Mouse (Mus musculus) mouse trophoblast stem cell (cell line): Measurements from ENCODE around the gene Acaca.
"Not testable (repeated sequence)": the region's sequence is repeated elsewhere in the genome, so short reads cannot be mapped to it uniquely, and the experiment has no call there.

ENCODE experiments used
- in situ Hi-C, 2 experiments: fragments of 300-500 bp; cut with MseI, MboI; formaldehyde crosslinking; loops; 2 replicates in 1 of 2; 3 replicates in 1 of 2; pipeline ENCODE4 v1.15.1; 2025

Acaca gene

DNA sequence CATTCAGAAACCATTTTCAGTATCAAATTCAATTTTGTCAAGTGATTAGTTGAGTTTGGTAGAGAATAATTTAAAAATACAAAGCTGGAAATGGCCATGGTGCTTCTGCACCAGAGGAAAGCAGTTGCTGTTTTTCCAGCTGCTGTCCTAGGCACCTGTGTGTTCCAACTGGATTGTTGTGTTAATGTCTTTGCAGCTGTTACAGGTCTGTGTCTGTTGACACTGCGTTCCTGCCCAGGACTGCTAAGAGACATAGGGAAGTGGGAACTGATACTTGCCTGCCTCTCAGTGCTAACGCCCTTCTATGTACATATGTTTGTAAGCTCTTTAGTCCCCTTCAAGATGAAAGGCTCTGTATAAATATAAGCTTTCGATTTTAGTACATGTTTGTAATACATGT is 203.4 kb downstream of the Acaca start:
- in situ Hi-C loops, result no loop called here

DNA sequence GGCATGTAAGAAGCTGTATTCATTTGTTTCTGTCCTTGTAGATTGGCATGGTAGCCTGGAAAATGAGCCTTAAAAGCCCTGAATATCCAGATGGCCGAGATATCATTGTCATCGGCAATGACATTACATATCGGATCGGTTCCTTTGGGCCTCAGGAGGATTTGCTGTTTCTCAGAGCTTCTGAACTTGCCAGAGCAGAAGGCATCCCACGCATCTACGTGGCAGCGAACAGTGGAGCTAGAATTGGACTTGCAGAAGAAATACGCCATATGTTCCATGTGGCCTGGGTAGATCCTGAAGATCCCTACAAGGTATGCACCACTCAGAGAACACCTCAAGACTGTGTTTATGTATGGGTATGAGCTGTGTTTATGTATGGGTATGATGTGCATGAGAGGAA is 208.8 kb downstream of the Acaca start:
- in situ Hi-C loops, result not testable (repeated sequence)

DNA sequence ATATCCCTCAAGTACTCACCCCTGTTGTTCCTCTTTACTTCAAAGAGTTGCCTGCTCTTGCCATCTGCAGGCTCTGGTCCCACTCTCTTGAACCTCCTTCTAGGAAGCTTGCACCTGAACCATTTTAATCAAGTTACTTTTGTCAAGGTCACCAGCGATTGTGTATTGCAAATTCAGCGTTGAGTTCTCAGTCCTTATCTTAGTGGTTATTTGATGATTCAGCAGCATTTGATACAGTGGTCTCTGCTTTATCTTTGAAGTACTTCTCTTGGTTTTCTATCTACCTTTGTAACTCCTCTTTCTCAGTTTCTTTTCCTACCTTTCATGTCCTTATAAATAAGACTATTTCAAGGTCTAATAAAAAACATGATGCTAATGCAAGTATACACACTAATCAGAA is 211.2 kb downstream of the Acaca start:
- in situ Hi-C loops, result no loop called here

DNA sequence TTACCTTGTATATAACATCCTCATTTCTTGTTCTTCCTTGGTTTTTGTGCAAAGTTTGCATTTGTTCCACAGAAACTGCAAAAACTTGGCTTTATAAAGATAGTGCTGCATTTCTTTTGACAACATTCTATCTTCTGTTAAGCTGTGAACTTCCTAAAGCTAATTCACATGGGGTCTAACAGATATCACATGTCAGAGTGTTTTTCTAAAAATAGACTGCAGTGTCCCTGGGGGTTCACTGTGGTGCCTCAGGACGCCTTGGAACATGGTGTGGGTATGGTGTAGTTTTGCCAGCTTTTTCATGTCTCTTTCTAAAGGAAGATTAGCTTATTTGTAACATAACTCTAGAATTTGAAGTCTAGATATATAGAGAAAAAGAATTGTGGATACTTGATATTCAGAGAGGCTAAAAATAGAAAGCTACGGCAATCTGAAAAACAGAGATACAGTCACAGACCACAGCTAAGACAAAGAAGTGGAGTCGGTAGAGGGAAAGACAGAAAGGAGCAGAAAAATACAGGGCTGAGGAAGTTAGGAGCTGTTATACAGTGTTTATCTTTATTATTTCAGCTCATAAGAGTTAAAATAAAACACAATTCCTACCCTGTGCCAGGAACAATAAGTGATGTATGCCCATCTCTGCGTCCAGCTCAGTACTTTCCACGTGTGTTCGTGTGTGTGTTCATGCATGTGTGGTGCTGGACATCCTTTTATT is 215.2 kb downstream of the Acaca start:
- in situ Hi-C loops, result no loop called here

DNA sequence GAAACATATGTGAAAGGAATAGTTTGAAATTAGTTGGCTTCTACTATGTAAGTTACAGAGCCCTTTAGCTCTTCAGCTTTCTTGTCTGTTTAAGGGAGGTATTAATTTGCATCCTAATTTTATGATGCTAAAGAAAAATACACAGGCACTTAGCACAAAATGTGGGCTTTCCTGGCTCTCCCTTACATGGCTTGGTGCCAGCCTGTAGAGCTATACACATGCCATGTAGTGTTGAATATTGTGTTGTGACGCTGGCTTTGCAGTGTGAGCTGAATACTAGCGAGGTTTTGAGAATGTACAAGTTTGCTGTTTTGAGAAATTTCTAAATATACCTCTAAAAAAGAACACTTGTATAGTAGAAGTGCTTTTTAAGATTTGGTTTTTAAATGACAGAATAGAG is 218.3 kb downstream of the Acaca start:
- in situ Hi-C loops, result no loop called here

DNA sequence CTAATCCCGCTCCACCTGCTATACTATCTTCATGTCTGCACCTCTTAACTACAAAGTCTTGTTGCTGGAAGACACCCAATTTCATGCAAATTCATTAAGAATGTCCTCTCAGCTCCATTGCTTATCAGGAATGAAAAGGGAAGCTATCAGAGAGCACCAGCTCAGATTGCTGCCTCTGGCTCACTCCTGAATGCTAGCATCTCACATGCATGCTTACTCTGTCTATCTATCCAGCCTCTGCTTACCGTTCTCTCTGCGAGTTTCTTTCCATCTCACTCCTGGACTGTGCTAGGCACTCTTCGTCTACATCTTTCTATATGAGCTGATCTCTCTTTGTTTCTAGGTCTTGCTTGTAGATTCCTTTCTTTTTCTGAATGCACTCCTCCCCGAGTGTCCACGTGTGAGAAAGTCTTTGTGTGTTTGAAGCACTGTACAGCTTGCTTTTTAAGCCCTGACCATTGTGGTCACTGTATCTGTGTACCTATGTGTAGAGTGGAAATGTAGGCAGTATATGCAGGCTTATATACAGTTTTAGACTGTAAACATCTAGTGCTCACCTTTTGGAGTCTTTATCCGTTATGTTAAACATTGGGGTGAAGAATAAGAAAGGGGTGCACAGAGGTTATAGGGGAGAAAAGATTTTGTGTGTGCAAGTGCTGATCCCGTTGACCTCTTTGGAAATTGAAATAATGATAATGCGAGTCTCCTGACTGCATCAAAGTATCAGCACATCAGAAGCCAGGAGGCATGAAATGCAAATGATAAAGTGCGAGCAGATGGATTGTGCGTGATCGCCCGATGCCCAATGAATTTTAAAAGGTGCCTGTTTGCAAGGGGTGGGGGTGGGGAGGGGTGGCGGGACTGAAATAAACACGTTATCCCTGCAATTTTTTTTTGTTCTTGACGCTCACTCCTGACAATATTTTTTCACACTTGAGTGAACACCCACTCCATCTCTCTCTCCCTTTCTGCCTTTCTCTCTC is 219.7 kb downstream of the Acaca start:
- in situ Hi-C loops, result no loop called here

DNA sequence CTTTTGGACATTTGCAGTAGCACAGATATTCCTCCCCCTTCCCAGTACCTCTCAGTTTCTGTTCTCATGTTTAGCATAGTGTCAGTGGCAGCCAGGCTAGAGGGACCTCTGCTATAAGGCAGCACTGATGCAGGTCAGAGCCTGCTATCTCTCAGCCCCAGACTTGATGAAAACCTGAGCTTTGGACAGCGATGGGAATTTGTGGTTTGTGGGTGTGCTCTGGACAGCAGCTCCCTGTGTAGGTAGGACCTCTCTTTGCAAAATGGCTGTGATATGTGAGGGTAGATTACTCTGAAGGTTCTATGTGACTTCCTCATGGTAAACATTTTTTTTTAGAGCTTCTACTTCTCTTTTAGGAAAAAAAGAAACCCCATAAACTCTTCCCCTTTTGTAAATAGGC is 221.7 kb downstream of the Acaca start:
- in situ Hi-C loops, result no loop called here

DNA sequence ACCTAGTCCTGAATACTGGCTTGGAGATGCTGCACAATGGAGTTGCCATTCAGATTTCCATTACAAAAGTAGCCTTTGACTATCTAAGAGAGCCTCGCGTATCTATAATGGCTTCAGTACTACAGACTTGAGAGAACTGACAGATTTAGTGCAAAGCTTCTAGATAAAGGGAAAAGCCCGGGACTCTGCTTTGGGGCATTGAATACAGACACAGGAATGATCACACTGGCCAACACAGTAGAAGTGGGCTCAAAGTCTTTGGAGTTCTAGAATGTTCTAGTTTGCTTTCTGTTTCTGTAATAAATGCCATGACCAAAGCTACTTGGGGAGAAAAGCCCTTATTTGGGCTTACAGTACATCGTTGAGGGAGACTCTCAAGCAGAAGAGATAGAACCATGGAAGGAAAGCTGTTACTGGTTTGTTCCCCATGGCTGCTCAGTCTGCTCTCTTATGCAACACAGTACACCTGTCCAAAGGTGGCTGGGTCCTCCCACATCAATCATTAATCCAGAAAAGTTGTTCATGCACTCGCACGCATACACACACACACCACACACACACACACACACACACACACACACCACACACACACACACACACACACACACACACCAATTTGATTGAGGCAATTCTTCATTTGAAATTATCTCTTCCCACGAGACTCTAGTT is 223.7 kb downstream of the Acaca start:
- in situ Hi-C loops, result no loop called here

DNA sequence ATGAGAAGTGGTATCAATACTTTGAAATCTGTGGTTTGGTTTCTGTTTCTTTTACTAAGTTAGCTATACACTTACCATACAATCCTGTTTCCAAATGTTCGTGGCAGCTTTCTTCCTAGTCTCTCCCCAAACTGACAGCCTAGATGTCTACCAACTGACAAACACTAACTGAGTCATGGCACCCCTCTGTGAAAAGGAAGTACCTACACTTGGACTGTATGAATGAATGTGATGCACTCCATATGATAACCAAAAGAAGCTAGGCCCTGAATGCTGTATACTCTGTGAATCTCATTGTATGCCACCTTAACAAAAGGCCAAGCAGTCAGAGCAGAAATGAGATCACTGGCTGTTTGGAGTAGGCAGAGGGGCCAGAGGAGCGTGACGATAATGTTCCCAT is 227.8 kb downstream of the Acaca start:
- in situ Hi-C loops, result no loop called here

DNA sequence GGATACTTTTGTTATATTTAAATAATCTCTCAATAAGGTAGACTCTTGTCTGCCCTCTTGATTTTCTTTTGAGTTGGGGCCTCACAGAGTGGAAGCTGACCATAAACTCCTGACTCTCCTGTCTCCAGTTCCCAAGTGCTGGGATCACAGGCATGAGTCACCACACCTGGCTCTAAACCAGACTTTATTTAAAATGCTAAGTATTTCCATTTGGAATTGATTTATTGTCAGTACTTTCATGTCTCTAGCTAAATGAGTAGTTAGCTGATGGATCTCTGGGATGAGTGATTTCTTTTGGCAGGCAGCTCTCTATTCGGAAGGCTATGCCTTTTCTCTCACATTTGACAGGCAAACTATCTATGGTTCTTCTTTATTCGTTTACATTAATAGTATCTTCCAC is 228.3 kb downstream of the Acaca start:
- in situ Hi-C loops, result no loop called here

DNA sequence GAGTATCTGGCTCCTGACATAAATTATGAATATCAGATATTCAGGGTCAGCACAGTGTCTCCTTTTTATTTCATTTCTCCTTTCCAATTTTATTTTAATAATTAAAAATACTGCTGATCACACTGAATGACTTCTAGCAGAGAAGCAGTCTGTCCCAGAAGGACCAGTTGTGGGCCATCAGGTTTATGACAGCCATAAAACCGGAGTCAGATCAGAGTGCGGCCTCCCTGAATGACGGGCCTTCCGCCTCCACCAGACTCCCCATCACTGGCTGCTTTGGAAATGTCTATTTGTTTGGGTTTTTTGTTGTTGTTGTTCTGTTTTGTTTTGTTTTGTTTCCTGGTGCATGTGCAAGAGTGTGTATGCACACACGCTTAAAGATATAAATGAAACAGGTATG is 232.1 kb downstream of the Acaca start:
- in situ Hi-C loops, result no loop called here

DNA sequence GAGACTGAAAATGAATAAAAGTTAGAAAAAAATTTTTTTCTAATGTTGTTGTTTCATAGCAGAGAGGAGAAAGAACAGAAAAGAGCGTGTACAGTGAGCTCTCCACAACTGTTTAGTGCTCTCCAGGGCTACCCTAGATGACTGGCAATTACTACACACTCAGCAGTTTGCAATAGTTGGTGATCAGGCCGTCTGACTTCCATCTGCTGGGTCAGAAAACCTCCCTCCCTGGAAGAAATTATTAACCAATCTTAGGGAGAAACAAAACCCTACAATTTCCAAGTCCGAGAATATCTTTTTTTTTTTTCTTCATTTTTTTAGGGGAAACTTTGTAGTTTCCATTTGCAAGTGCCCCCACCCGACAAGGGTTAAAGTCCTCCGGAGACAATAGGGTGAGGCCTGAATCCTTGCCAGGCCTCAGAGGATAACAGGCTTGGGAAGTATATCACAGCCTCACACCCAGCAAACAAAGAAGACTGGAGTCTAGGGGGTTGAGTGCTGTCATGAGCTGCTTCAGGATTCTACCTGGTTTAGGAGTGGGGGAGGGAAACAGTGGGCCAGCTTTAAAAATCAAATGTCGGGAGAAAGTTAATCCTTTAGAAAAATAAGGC is 233.3 kb downstream of the Acaca start:
- in situ Hi-C loops, result no loop called here

DNA sequence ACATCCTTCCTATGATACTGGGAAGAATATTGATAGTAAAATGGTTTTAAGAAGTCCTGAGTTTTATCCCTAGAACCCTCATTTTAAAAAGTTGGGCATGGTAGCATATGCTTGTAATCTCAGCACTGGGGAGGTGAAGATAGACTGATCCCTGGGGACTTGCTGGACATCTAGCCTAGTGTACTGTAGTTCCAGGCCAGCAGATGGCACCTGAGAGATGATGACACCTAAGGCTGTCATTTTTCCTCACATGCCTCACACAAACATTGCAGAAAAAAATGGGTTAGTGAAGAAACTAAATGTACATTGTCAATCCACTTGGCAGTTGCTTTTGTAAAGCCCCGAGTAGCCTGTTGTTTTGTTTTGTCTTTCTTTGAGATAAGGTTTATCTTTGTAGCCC is 235.8 kb downstream of the Acaca start:
- in situ Hi-C loops, result no loop called here

DNA sequence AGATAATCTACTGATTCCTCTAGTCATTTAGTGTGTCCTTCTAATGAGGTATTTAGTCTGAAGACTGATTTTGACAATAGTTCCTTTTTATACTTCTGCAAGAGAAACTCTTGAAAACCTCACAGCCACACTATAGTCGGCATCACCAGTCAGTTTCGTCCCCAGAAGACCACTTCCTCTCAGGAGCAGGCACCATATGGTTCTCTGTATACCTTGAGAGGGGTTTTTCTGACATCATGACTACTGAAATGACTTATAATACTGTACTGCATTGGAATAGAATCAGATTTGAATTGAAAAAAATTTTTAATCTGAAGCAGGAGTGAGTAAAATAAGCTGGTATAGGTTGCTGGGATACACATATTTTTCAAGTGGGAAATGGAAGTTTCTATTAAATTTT is 239.4 kb downstream of the Acaca start:
- in situ Hi-C loops, result no loop called here

DNA sequence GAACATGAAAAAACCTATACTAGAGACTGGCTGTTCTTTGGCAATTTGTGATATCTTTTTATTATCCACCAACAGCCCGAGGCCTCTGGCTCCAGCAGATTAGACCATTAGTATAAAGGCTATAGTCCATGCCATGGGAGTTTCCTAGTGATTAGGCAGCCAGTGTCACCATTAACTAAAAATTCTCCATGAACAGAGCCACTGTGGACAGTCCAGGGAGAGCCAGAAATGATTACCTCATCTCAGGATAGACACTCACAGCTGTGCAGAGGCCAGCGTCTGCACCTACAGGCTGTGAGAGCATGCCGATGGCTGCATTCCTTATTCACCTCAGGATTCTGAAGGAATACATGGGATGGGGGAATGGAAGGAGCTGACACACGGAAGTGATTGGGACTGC is 243.7 kb downstream of the Acaca start:
- in situ Hi-C loops, result no loop called here

DNA sequence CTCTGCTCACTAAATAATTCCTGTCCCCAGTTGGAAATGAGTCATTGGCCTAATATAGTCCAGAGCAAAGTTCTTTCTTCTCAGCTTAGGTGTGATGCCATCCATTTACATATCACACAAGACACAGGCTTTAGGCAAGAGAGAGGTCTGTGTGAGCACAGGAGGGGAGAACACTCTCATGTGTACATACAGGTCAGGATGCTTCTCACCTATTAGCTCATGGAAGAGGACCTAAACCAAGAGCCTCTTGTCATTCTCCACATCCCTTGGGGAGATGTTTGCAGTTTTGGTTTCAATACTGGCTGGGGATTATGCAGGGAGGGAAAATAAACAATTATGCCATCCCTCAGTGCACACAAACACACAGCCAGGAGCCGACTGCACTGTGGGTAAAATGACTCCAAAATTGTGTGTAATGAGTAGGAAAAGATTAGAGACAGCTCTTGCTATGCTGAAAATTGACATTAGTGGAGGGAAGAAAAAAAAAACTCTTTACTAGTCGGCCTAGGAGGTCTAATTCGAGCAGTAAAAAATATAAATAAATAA is 246.6 kb downstream of the Acaca start:
- in situ Hi-C loops, result no loop called here

DNA sequence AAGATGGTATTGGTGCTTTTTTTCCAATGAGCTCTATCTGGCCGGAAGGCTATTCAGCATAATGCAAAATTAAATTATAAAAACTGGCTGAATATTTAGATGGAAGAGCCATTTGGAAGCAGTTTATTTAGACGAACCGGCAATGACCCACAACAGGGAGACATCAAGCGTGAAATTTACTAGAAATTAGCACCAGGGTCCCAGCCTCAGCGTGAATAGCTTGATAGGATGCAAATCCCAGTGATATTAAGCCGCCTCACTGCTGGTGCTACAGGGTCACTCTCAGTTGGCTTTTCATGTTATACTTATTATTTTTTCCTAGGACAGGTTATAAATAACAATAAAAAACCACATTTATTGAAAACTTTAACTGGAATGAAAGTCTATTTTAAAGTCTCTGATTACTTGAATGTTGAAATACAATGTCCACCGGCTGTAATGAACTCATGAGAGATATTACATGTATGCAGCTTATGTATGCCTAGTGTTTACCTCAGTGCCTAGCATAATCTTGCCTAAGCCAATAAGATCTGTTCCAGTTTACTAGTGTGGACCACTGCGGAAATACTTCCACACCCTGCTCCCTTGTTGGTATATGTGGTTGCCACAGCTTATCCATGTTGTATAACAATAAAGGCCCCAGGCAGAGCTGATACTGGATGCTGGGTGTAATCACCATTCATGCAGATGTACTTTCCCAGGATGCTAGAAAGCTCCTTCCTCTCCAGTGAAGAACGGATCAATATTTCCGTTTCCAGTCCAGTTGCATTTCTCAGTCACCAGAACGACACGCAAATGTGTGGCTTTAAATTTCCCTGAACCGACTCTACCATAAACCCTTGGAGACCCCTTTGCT is 247.3 kb downstream of the Acaca start:
- in situ Hi-C loops, result no loop called here

DNA sequence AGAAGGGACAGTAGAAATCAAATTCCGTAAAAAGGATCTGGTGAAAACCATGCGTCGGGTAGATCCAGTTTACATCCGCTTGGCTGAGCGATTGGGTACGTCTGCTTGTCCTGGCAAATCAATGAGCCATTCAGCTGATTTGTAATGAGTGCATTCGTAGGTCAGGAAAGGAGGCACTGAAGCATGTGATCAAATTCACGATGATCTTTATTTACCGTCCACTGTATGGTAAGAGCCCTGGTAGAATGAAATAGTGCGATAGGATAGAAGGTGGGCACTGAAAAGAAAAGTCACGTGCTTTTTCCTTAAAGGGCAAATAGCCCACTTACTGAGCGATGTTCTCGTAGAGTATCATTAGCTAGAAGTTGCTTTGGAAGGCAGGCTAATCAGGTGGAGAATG is 253.0 kb downstream of the Acaca start:
- in situ Hi-C loops, result no loop called here

DNA sequence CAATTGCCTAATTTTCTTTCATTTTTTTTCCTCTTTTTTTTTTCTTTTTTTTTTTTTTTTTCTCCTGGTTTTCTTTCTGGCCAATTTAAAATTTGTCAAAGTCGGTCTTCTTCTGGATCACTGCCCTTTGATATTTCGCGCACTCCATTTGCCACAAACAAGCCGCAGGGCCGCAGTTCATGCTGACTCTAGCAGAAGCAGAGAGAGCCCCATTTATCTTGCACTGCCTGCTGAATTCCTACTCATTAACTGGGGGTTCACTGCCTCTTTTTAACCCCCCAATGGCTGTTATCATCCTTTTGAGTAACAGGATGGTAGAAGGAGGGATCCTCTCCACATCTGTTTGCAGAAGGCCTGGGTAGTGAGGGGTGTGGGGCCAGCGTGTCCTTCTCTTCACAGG is 254.4 kb downstream of the Acaca start:
- in situ Hi-C loops, result no loop called here

DNA sequence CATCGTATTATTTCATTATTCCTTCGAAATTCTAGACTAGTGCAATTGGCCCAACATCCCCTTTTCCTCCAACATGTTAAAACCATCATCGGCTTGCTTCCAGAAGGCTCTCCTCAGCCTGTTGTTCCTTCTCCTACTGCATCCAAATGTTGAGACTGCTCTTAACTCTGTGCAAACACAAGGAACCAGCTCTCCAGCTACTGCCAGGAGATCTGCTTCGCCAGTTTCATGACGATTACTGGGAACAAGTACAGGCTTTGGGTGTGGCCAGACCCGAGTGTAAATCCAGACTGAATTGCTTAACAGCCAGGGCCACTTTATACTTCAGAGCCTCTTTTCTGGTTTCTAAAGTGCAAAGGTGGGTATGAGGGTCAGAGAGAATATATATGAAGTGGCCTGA is 259.9 kb downstream of the Acaca start:
- in situ Hi-C loops, result no loop called here

DNA sequence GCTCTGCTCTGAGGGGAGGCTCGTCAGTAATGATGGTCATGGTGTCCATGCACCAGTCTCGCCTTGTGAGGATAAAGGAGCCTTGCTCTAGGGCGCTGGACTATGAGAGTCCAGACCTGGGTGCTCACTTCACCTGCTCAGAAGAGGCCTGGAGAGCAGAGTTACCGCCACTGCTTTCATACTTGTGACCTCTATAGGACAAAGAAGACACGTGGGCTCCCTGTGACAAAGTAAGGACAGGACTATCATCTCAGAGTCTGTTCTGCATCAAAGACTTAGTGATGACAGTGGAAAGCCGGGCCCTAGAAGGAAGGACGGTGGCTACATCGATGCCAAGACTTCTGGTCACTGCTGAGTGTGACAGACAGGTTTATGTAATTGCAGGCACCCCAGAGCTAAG is 261.7 kb downstream of the Acaca start:
- in situ Hi-C loops, result no loop called here
